Mouse (Mus musculus) kidney, adult 2 months (tissue): ENCODE results near the gene Eef1e1. TPM values are rescaled to one million over a fixed set of nuclear protein-coding genes. Genes with fewer than 3 reads are reported as not detected.
A peak's percentile ranks its signal among the peaks of the same experiment; 100 is the strongest.

Experiments
- DNase-seq: peaks from one replicate; pipeline ENCODE4 v3.0.0; 2021
- H3K27ac ChIP-seq: fragments of 200-500 bp; 2 replicates; pipeline ENCODE4 v1.5.1; 2012; ENCODE audit warnings: low read depth, low read length, control low read depth, inconsistent platforms; ENCODE audit not compliant: insufficient read depth
- H3K27me3 ChIP-seq: fragments of 200-500 bp; replicated peaks from 2 replicates; pipeline ENCODE4 v1.6.1; 2012; ENCODE audit warnings: mild to moderate bottlenecking, moderate library complexity, low read length, inconsistent platforms; ENCODE audit not compliant: control insufficient read depth, insufficient read depth
- H3K36me3 ChIP-seq: fragments of 200-500 bp; 2 replicates; pipeline ENCODE4 v1.6.1; 2012; ENCODE audit warnings: mild to moderate bottlenecking, moderate library complexity, low read length, inconsistent platforms; ENCODE audit not compliant: control insufficient read depth, insufficient read depth
- H3K4me1 ChIP-seq: fragments of 200-500 bp; 2 replicates; pipeline ENCODE4 v1.6.1; 2011; ENCODE audit warnings: low read length; ENCODE audit not compliant: control insufficient read depth, insufficient read depth
- H3K4me3 ChIP-seq: fragments of 200-500 bp; 2 replicates; pipeline ENCODE4 v1.5.1; 2011; ENCODE audit warnings: mild to moderate bottlenecking, low read depth, low read length, control low read depth; ENCODE audit not compliant: insufficient read depth
- CTCF ChIP-seq: fragments of 200-500 bp; conservative IDR thresholded peaks from 2 replicates; pipeline ENCODE4 v1.5.1; 2011; ENCODE audit warnings: low read depth, mild to moderate bottlenecking, control low read depth, low read length, moderate library complexity, mixed read lengths; ENCODE audit not compliant: insufficient read depth, insufficient read length
- POLR2A ChIP-seq: fragments of 200-500 bp; IDR thresholded peaks from one replicate; pipeline ENCODE4 v1.6.1; 2011; ENCODE audit warnings: low read depth, low read length, control low read depth
- WGBS: fragments of 180-500 bp; shearing (Covaris S2); methylation state at CpG from one replicate; pipeline ENCODE4 v1.1.7; 2018; 5-methylcytosine and 5-hydroxymethylcytosine counted together
- polyA plus RNA-seq: library from polyadenylated mRNA; depleted of rRNA; stranded (reverse); fragments of >200 nt; gene quantifications from 2 replicates; pipeline ENCODE4 v1.2.3, GENCODE M21; 2012

Gene Eef1e1
- polyA plus RNA-seq, 1 experiment, result 7.7 TPM

GRCm38 (mm10) chr13:38638694-38639093, 20.2 kb downstream of the Eef1e1 start:
- DNase-seq, result no peak
- TF ChIP-seq CTCF (no peak), POLR2A (no peak)
- WGBS, result 73% methylated on average over 11 of the region's 11 CpGs
- H3K27me3 ChIP-seq, result no peaks in the 10 kb centered on the region
- H3K27ac ChIP-seq, result no peak overlapping the region
- H3K4me3 ChIP-seq, result no peak overlapping the region
- no peaks in the 10 kb centered on the region for H3K4me1 ChIP-seq
- no peaks in the 10 kb centered on the region; the same call in 1 of the 2 replicates for H3K36me3 ChIP-seq

DNA sequence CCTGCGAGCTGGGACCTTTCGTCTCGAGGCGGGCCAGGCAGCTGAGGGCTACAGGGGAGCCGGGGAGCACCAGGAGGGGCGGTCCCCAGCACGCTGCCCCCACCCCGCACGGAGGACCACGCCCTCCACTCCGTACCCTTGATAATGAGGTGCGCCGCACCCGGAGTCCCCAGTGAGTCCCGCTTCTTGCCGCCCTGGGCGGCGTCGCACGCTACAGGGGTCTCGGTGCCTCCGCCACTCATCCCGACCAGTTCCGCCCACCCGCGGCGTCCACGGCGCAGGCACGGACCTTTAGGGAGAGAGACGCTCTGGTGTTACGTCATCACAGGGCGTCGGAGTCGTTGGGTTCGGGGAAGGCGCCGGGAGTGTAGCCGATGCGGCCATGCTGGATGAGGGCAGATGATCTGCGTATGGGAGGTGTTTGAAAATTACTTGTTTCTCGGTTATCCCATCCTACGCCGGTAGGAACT, 24.0 kb downstream of the Eef1e1 start, which contains the start of gene Bloc1s5:
Gene Bloc1s5, minus strand, starts transcription at position 310 of the 470 bp plus-strand sequence.
- DNase-seq, result peak; percentile 97
- H3K36me3 ChIP-seq, result no peaks in the 10 kb centered on the region
- no peaks in the 10 kb centered on the region for H3K4me1 ChIP-seq
- H3K27ac ChIP-seq, result peak within 1 kb of the TSS; percentile 21
- under 1% methylated on average over 44 of the region's 44 CpGs for WGBS
- TF ChIP-seq POLR2A, result no peak
- no peak for TF ChIP-seq CTCF
- no peaks in the 10 kb centered on the region for H3K27me3 ChIP-seq
- H3K4me3 ChIP-seq, result peak within 1 kb of the TSS; percentile 83

GRCm38 (mm10) chr13:38634256-38634799, 24.5 kb downstream of the Eef1e1 start:
- Histone ChIP-seq H3K36me3 (no peaks in the 10 kb centered on the region), H3K27me3 (no peaks in the 10 kb centered on the region), H3K27ac (peak overlapping the region; percentile 21; the same call in 1 of the 2 replicates), H3K4me3 (peak overlapping the region; percentile 83), H3K4me1 (no peaks in the 10 kb centered on the region)
- no peak for DNase-seq
- WGBS, result under 1% methylated on average over 19 of the region's 19 CpGs
- TF ChIP-seq CTCF, result no peak
- no peak for TF ChIP-seq POLR2A

DNA sequence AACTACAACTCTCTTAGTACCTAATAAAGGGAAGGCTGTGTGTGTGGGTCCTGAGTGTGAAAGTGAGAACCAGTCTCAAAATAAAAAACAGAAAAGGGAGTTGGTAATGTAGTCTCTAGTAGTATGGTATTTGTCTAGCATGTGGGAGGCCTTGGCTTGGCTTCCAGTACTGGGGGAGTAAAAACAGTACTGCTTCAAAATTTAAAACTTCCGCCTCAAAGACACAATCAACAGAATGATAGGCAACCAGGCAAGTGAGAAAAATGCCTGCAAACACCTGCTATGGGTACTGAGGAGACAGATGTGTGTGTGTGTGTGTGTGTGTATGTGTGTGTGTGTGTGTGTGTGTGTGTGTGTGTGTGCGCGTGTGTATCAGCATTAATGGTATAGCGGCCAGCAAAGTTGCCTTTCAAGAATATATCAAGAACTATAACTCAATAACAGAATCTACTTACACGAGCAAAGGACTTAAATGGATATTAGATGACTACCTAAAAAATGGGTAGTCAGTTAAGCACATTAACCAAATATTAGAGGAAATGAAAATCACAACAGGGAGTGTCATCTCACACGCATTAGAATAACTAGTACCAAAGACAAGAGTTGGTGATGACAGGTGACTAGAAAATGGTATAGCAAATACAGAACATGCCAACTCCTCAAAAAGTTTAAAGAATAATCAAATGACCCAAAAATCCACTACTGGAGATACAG, 25.4 kb downstream of the Eef1e1 start:
- TF ChIP-seq POLR2A, result no peak
- TF ChIP-seq CTCF, result no peak
- 92% methylated on average over 6 of the region's 6 CpGs for WGBS
- Histone ChIP-seq H3K27me3 (no peaks in the 10 kb centered on the region), H3K36me3 (no peaks in the 10 kb centered on the region; the same call in 1 of the 2 replicates), H3K4me3 (no peak overlapping the region), H3K27ac (no peak overlapping the region), H3K4me1 (no peaks in the 10 kb centered on the region)
- DNase-seq, result no peak

GRCm38 (mm10) chr13:38632556-38632955, 26.3 kb downstream of the Eef1e1 start:
- H3K27ac ChIP-seq, result no peak overlapping the region
- no peaks in the 10 kb centered on the region for H3K27me3 ChIP-seq
- DNase-seq, result no peak
- 85% methylated on average over 6 of the region's 6 CpGs for WGBS
- TF ChIP-seq POLR2A, result no peak
- no peak for TF ChIP-seq CTCF
- no peaks in the 10 kb centered on the region; the same call in 1 of the 2 replicates for H3K36me3 ChIP-seq
- H3K4me3 ChIP-seq, result no peak overlapping the region
- H3K4me1 ChIP-seq, result no peaks in the 10 kb centered on the region

DNA sequence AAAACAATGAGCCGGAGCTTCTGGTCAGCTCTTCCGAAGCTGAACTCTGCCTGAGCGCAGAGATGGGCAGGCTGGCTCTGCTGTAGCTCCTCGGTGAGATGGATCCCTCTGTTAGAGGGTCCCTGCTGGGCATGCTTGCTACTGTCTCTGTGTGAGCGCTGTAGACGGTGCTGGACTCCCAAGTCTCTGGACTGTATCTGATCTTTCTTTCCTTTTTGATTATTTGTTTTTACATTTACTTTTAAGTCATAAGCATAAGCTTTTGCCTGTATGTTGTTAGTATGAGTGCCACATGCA, 32.7 kb downstream of the Eef1e1 start:
- H3K4me3 ChIP-seq, result no peak overlapping the region
- WGBS, result 45% methylated on average over 6 of the region's 6 CpGs
- no peak for TF ChIP-seq POLR2A
- no peak for TF ChIP-seq CTCF

DNA sequence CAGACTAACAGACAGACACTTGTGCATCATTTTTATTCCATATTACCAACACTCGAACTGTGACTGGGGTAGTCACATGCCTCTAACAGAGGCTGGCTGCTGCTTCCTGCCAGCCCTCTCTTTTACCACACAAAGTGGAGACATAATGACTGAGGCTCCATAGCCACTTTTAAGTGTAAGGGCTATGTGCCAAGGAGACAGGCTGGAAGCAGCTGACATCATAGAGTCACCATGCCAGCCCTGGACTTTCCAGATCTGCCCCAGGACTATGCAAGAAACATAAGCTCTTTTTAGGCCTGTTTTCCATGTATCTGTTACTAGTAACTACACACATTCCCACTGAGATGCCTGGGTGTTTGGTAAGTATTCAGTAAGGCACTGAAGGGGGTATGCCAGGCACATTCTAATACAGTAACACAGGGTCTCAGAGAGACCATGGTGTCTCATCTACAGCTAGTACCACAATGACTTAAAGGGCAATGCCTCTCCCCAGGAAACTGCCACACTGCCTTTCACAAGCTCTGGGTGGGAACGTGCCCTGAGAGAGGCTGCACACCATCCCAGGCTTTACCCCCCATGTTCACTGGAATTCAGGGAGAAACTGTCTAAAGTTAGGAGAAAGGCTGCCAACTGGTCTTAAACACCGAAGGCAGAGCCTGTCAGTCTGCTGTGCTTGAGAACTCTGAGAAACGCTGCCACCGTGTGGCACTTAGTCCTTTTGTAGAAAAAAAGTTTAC, 33.2 kb downstream of the Eef1e1 start:
- Histone ChIP-seq H3K27me3 (no peaks in the 10 kb centered on the region), H3K4me3 (no peak overlapping the region), H3K4me1 (no peaks in the 10 kb centered on the region), H3K36me3 (no peaks in the 10 kb centered on the region; the same call in 1 of the 2 replicates), H3K27ac (no peak overlapping the region)
- WGBS, result 20% methylated on average over 5 of the region's 5 CpGs
- TF ChIP-seq POLR2A, result no peak
- peak; percentile 42 for TF ChIP-seq CTCF
- DNase-seq, result peak; percentile 48

More for the DNA sequence above, 32.7 kb downstream of the Eef1e1 start:
- DNase-seq, result no peak
- H3K27ac ChIP-seq, result no peak overlapping the region
- no peaks in the 10 kb centered on the region for H3K27me3 ChIP-seq
- no peaks in the 10 kb centered on the region for H3K4me1 ChIP-seq
- no peaks in the 10 kb centered on the region; the same call in 1 of the 2 replicates for H3K36me3 ChIP-seq
